Mouse (Mus musculus) erythroblast, embryonic 14.5 days (primary cell): Measurements from ENCODE around the gene Dhx30.

Source experiments
- GATA1 ChIP-seq: IDR thresholded peaks from 2 replicates; pipeline ENCODE4 v1.6.1; 2012; ENCODE audit warnings: low read length, inconsistent platforms, mixed read lengths
- TAL1 ChIP-seq: IDR thresholded peaks from 3 replicates; pipeline ENCODE4 v1.6.1; 2012; ENCODE audit warnings: low read length, inconsistent platforms, mixed read lengths

DNA sequence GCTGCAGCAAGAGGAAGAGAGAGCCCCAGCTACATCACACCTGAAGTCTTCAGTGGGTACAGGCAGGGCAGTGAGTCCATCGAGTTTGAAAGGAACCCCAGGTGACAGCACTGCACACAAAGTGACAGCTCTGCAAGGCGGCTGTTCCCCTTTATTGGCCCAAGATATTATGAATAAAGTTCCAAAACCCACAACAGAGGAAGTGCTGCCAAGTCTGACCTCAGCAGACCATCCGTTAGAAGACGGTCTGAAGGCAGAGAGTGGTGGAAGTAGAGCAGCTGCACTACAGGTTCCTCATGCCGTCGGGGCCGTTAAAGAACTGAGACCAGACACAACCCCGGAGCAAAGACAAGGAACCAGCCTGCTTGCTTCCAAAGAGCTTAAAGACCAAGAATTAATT, 79.7 kb downstream of the Dhx30 start:
- no peak for TF ChIP-seq TAL1
- no peak for TF ChIP-seq GATA1
